Mouse (Mus musculus) layer of hippocampus, adult 8-10 months (tissue): ENCODE measurements around the gene Cbx4. TPM values are rescaled to one million over a fixed set of nuclear protein-coding genes. Genes with fewer than 3 reads are reported as not detected.

Experiments
- DNase-seq, 2 experiments: peaks; one replicate each; pipeline ENCODE4 v3.0.0; 2022; ENCODE audit warnings: low spot score in 2 of 2
- total RNA-seq, 4 experiments: library from RNA; stranded (reverse); gene quantifications; 2 replicates each; pipeline ENCODE4 v1.2.4; 2022

Gene Cbx4
- total RNA-seq, 4 experiments from 2014 or later = 40.7 to 47.2 (median 44.0) TPM

- DNase-seq = peak; percentile 67 to 73
These were observed 550 bp downstream of the Cbx4 start for GRCm38 (mm10) chr11:119085279-119086062.

GRCm38 (mm10) chr11:119084446-119085278 is 1.4 kb downstream of the Cbx4 start:
- peak in 1 of 2 experiments; percentile 29 for DNase-seq

GRCm38 (mm10) chr11:119083724-119084445 is 2.1 kb downstream of the Cbx4 start:
- peak in 1 of 2 experiments; percentile 43 for DNase-seq

GRCm38 (mm10) chr11:119082638-119083599 is 3.1 kb downstream of the Cbx4 start:
- DNase-seq = no peak

GRCm38 (mm10) chr11:119081839-119082637 is 4.0 kb downstream of the Cbx4 start:
- DNase-seq = no peak

GRCm38 (mm10) chr11:119081148-119081838 is 4.7 kb downstream of the Cbx4 start:
- DNase-seq = no peak

GRCm38 (mm10) chr11:119080461-119081147 is 5.4 kb downstream of the Cbx4 start:
- DNase-seq = no peak

GRCm38 (mm10) chr11:119079445-119079837 is 6.6 kb downstream of the Cbx4 start:
- DNase-seq = no peak

GRCm38 (mm10) chr11:119078691-119079444 is 7.2 kb downstream of the Cbx4 start:
- DNase-seq = no peak

GRCm38 (mm10) chr11:119077755-119078154 is 8.3 kb downstream of the Cbx4 start:
- no peak for DNase-seq

- DNase-seq = no peak
These were observed 10.2 kb downstream of the Cbx4 start for GRCm38 (mm10) chr11:119075805-119076204.

- DNase-seq = no peak
These were observed 12.1 kb downstream of the Cbx4 start for GRCm38 (mm10) chr11:119073876-119074433.

GRCm38 (mm10) chr11:119072986-119073385 is 13.0 kb downstream of the Cbx4 start:
- no peak for DNase-seq

- DNase-seq = no peak
These were observed 13.8 kb downstream of the Cbx4 start for GRCm38 (mm10) chr11:119072239-119072638.

- DNase-seq = no peak
These were observed 19.2 kb downstream of the Cbx4 start for GRCm38 (mm10) chr11:119066841-119067240.

GRCm38 (mm10) chr11:119059256-119059655 is 26.8 kb downstream of the Cbx4 start:
- no peak for DNase-seq
